Mouse (Mus musculus) layer of hippocampus, postnatal 25 days (tissue): Measurements from ENCODE around the gene Tipin. TPM values are rescaled to one million over a fixed set of nuclear protein-coding genes. Genes with fewer than 3 reads are reported as not detected.

Source experiments
- DNase-seq, 2 experiments: peaks; one replicate each; pipeline ENCODE4 v3.0.0; 2022; ENCODE audit warnings: mixed read lengths in 2 of 2, low spot score in 1 of 2; ENCODE audit errors: extremely low spot score in 1 of 2
- total RNA-seq, 2 experiments: library from RNA; stranded (reverse); gene quantifications; 2 replicates each; pipeline ENCODE4 v1.2.3; 2021

Gene Tipin
- total RNA-seq, 2 experiments from 2014 or later: 13.8 to 19.7 TPM

- no peak for DNase-seq
These were observed 59.8 kb downstream of the Tipin start, which contains the start of gene Dis3l for GRCm38 (mm10) chr9:64341254-64341566. Gene Dis3l, minus strand, starts transcription at chr9:64341288.

DNA sequence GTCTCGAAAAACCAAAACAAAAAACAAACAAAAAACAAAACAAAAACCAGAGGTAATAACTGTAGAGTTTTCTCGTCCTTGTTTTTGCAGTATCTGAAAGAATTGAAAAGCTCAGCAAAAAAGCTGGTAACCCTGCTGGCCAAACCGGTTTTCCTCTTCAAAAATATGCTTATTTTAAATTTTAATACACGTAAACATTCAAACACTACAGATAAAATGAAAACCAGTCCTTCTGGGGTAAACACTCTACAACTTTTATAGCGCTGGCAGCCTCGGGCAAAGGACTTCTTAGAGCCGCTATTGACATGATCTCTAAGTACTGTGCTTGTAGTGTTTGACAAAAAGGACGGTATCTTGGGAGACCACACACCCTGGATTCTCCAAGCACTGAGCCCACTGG, 60.3 kb downstream of the Tipin start:
- DNase-seq: no peak

- DNase-seq: no peak
These were observed 62.3 kb downstream of the Tipin start for GRCm38 (mm10) chr9:64343656-64344055.

- no peak for DNase-seq
These were observed 64.5 kb downstream of the Tipin start for GRCm38 (mm10) chr9:64345931-64346330.

DNA sequence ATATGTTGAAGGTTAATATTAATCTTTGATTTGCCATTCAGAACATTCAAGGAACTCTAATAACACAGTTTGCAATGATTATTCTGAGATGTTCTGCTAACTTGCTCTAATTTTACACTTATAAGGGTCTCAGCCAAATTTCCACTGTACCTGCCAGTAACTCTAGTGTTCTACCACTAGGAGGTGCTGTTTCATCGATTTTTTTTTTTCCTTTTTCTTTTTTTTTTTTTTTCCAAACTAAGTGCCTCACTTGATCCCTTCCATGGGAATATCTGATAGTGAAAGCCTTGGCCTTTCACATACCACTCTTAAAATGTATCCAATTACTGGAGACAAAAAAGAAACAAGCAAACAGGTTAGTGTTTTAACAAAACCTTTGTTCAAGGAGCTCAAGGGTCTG, 66.0 kb downstream of the Tipin start:
- no peak for DNase-seq

GRCm38 (mm10) chr9:64349490-64349889, 68.1 kb downstream of the Tipin start:
- DNase-seq: no peak

DNA sequence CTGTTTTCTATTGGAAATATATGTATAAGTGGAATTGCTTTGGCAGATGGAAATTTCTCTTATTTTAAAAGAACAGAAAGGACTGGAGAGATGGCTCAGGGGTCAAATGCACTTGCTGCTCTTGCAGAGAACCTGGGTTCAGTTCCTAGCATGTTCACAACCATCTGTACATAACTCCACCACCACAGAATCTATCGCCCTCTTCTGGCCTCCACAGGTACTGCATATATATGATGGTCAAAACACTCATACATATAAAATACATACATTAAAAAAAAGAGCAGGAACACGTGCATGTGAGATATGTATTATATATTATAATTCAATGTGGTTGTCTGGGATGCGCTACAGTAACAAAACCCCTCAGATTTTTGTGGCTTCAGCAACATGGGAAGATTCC, 69.8 kb downstream of the Tipin start:
- DNase-seq: no peak

Other genes starting within 250 kb of the Tipin start
- not detected for gene Lctl, start 164.4 kb upstream of the Tipin start, total RNA-seq
- 1 to 10 TPM; 4.3 to 6.6 TPM for gene Zwilch, start 108.5 kb upstream of the Tipin start, total RNA-seq
- 100 to 1,000 TPM; 547 to 604 TPM for gene Rpl4, start 108.2 kb upstream of the Tipin start, total RNA-seq
- 10 to 100 TPM; 16.9 to 19.1 TPM for gene Snapc5, start 102.3 kb upstream of the Tipin start, total RNA-seq
- 1 to 10 TPM; 3.0 to 3.9 TPM for gene Uchl4, start 46.4 kb upstream of the Tipin start, total RNA-seq
- 100 to 1,000 TPM; 294 to 332 TPM for gene Map2k1, start 27.9 kb upstream of the Tipin start, total RNA-seq
- gene Dis3l, start 59.7 kb downstream of the Tipin start, total RNA-seq: 10 to 100 TPM; 27.7 to 31.6 TPM
- 10 to 100 TPM; 14.0 to 15.6 TPM for gene Megf11, start 104.0 kb downstream of the Tipin start, total RNA-seq